Mouse (Mus musculus) embryo, embryonic 10.5 days (tissue): ENCODE measurements at regions not wholly inside any gene's neighbourhood (a gene's known extent, or its start where the extent isn't known, plus 50 kb on each side); places are given as distances from the start of the nearest gene placed in this dataset.

Source experiments
- DNase-seq: peaks from one replicate; pipeline ENCODE4 v3.0.0-alpha.2; 2015; ENCODE audit warnings: low spot score

DNA sequence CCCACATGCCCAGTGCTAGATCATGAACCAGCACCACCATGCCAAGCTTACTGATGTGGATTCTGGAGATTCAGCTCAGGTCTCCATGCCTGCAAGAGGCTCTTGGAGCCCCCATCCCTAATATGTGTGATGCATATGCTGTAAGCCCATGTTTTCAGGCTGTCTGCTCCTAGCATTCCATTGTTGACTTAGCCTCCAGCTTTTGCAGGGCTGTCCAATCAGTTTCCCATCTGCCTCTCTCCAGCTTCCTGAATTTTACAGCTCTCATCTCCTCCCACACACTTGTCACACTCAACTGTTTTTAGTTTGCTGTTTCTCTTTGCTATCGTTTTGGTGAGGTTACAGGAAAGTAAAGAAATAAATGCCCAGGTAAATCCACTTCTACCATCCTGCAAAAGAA is 629.2 kb upstream of the Arpp21 start:
- no peak for DNase-seq

GRCm38 (mm10) chr9:112861136-112861535 is 625.4 kb upstream of the Arpp21 start:
- no peak for DNase-seq

DNA sequence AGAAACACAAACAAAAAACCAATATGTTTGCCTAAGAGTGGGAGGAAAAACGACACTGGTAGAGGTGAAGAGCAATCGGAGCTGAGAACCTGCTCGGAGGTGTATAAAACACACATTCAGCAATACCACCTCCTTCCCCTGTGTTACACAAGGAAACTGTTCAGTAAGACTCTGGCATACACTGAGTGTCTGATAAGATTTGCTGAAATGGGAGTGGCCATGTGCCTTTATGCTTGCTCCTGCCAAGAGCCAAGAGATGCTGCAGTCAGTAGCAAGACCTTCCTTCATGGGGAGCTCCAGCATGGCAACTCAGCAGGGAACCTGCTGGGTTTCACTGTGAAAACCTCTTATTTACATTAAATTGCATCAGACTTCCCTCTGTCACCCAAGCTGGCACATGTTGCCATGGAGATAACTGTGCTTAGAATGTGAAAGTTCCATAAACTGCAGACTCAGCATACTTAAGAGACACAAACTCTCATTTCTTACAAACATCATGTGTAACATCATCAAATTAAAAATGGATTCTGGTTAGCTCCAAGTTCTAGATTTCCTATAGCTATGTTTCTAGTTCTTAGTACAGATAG is 624.7 kb upstream of the Arpp21 start:
- DNase-seq, result no peak

DNA sequence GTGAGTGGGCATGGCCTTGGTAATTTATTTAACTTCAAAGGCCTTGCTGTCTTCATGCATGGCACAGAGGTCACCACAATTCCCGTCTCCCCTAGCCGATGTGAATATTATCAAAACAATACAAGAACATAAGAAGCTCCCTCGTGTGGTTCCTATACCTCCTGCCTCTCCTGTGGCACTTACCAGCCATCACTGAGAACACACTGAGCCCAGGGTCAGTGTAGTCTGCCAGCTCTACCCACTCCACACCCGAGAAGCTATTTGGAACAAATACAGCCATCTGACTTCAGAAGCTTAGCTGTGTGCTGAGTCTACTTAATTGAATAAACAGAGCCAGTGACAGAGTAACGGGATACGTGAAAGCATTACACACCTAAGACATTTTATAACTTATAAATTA is 605.7 kb upstream of the Arpp21 start:
- DNase-seq, result peak; percentile 16

GRCm38 (mm10) chr9:112839071-112839793 is 603.5 kb upstream of the Arpp21 start:
- no peak for DNase-seq

- DNase-seq, result no peak
These were observed 601.8 kb upstream of the Arpp21 start for GRCm38 (mm10) chr9:112837563-112837962.

DNA sequence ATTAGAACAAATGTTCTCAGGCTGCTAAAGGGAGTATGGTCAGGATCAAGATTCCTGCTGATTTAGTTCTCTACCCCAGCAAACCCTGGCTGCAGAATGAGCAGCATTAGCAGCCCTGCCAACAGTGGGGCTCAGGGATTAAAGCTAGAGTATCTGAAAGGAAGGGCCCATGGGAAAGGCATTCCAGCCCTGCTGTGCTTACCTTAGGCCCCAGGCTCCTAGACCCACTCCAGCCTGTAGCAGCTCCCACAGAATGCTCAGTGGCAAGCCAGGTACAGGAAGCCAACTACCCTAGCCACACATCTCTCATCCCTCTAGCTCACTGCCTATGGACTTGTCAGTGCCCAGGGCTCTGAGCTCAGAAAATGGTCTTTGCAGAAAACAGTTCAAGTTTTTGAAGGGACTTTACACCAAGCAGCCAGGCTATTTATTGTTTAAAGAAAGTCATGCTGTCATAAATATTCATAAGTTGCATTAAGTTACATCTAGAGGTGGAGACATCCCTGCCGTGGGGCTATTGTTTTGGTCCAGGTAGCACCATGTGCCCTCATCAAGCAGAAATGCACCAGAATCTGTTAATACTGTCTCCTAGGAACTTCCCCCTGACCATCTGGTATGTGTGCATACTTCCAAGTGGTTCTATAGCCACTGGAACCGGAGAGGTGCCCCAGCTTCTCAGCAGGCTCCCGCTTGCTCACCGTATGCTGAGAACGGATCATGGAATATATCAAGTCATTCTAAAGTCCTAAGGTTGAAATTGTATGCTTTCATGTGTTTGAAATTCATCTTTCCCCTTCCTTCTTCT is 598.9 kb upstream of the Arpp21 start:
- DNase-seq, result no peak

DNA sequence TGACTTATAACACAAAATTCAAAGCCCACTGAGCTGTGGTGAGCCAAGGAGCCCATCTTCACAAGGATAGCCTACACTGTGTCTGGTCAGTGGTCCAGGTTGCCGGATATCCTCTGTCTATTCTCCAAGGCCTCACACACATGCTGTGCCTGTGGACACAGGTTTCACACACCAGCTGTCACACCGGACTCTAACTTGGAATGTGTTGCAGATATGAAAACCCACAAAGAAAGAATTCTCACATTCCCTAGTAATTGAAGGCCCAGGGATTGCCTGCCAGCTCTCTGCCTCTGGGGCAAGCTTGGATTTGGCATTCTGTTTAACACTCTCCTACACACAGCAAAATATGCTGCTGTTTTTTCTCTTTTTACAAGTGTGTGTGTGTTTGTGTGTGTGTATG is 595.4 kb upstream of the Arpp21 start:
- DNase-seq, result no peak

- DNase-seq, result no peak
These were observed 592.9 kb upstream of the Arpp21 start for GRCm38 (mm10) chr9:112828602-112829001.

GRCm38 (mm10) chr9:112826592-112826991 is 590.9 kb upstream of the Arpp21 start:
- no peak for DNase-seq

- no peak for DNase-seq
These were observed 586.2 kb upstream of the Arpp21 start for GRCm38 (mm10) chr9:112821940-112822339.

DNA sequence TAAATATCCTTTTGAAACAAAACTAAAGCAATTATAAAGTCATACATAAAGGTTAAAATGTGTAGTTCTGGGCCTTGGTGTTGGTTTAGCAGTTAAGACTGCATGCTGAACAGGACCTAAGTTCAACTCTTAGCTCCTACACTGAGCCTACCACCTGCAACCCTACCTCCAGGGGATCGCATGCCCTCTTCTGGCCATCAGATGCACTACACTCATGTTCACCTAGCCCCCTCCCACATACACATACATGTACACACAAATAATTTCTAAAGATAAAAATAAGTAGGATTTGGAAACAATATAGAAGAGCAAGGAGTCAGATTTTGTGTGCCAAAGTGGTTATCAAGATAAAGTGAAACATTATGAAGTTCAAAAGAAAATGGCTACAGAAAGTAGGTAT is 576.2 kb upstream of the Arpp21 start:
- no peak for DNase-seq

GRCm38 (mm10) chr9:112799583-112800220 is 564.0 kb upstream of the Arpp21 start:
- peak; percentile 35 for DNase-seq

- DNase-seq, result peak; percentile 40
These were observed 557.8 kb upstream of the Arpp21 start for GRCm38 (mm10) chr9:112793537-112793936.

- DNase-seq, result no peak
These were observed 536.2 kb upstream of the Arpp21 start for GRCm38 (mm10) chr9:112771981-112772380.

- no peak for DNase-seq
These were observed 508.9 kb upstream of the Arpp21 start for GRCm38 (mm10) chr9:112744616-112745015.

GRCm38 (mm10) chr9:112743871-112744590 is 508.3 kb upstream of the Arpp21 start:
- no peak for DNase-seq

- DNase-seq, result no peak
These were observed 500.0 kb upstream of the Arpp21 start for GRCm38 (mm10) chr9:112735761-112736160.

GRCm38 (mm10) chr9:112725523-112725922 is 489.8 kb upstream of the Arpp21 start:
- peak; percentile 36 for DNase-seq

DNA sequence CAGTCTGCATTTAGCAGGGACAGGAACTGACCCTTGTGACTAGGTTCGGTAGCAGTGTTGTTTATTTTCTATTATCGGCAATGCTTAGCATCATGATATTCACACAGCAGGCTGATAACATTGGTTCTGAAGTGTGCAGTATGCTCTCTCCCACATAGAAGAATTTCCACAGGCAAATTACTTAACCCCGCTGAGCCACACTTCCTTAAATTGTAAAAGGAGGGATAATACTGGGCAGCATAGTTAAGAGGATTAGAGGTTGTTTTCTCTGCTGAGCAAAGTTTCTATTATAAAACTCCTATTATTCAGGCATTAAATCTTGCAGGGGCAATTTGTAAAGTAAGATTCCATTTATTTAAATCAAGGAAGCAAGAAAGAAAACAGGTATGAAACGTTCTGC is 489.4 kb upstream of the Arpp21 start:
- DNase-seq, result no peak

DNA sequence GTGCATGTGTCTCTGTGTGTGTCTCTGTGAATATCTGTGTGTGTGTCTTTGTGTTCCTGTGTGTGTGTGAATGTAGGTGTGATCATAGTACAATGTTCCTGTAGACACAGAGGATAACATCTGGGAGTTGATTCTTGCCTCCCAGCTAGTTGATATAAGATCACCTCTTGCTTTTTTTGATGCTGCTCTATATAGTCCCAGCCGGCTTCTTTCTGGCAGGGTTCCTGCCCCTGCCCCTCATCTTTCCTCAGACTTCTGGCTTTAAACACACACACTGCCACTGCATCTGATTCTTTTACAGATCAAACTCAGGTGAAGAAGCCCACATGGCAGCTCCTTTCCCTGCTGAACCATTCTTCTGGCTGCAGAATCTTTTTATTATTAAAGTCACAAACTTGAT is 487.6 kb upstream of the Arpp21 start:
- DNase-seq, result no peak

GRCm38 (mm10) chr9:112722501-112722900 is 486.8 kb upstream of the Arpp21 start:
- no peak for DNase-seq
